Mouse (Mus musculus): ENCODE measurements around the gene Socs7. TPM values are rescaled to one million over a fixed set of nuclear protein-coding genes. Genes with fewer than 3 reads are reported as not detected.

The Socs7 gene
- polyA plus RNA-seq, 1 experiment from 2014 or later, result 3.8 TPM

DNA sequence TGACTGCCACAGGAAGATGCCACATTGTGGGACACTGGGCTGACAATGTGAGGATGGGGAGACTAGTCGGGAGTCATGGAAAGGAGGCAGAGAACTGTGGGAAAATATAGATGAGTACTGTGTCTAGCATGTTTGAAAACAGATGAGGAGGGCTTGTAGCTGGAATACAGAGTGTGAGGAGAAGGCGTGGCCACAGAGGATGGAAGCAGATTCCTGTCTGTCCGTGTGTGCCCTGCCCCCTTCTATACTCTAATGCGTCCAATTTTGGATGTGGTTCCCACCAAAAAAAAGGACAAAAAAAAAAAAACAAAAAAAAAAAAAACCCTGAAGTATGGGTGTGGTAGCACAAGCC lies 66.4 kb downstream of the Socs7 start:
- no peak for ATAC-seq (replicated peaks; ENCODE audit: low FRiP score)
- H3K36me3 ChIP-seq, result no peaks in the 10 kb centered on the region
- no peak overlapping the region for H3K9ac ChIP-seq
- peaks cover 31% of the 10 kb centered on the region for H3K4me1 ChIP-seq
- H3K27me3 ChIP-seq, result no peaks in the 10 kb centered on the region
- peak overlapping the region; percentile 38; the same call in 1 of the 2 replicates for H3K4me3 ChIP-seq (replicated peaks)
- no peaks in the 10 kb centered on the region for H3K9me3 ChIP-seq (replicated peaks)
- 45% methylated on average over 4 of the region's 4 CpGs for WGBS
- H3K27ac ChIP-seq, result 0 out of 2 replicates have a peak overlapping the region, but pooled peaks have one; percentile 28
- peak overlapping the region; percentile 83 for H3K4me2 ChIP-seq

GRCm38 (mm10) chr11:97429615-97430014 lies 67.3 kb downstream of the Socs7 start:
- no peak overlapping the region for H3K9ac ChIP-seq
- 69% methylated on average over 8 of the region's 8 CpGs for WGBS
- no peak for ATAC-seq (replicated peaks; ENCODE audit: low FRiP score)

DNA sequence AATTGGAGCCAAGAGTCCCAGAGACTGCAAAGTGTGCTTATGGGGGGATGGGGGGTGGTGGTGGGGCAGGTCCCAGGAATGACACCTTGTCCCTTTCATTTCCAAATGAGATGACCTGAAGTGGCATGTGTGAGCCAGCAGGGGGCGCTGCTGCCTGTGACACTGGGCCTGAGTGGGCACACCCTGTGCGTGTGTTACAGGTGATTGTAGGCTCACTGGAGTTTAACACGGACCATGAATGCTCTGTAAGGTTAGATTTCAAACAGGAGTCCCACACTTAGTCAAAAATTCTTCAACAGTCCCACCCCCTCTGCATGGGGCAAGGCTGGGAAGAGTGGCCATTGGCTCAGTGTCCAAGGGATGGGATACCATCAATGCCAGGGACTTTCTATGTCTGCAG lies 69.7 kb downstream of the Socs7 start:
- Histone ChIP-seq H3K4me3 (replicated peaks) (no peak overlapping the region), H3K4me1 (peaks cover 47% of the 10 kb centered on the region), H3K4me2 (no peak overlapping the region), H3K9me3 (replicated peaks) (no peaks in the 10 kb centered on the region), H3K27me3 (no peaks in the 10 kb centered on the region), H3K27ac (no peak overlapping the region), H3K9ac (no peak overlapping the region), H3K36me3 (no peaks in the 10 kb centered on the region)
- 6% methylated on average over 3 of the region's 3 CpGs for WGBS
- no peak for ATAC-seq (replicated peaks; ENCODE audit: low FRiP score)

More at GRCm38 (mm10) chr11:97429615-97430014, 67.3 kb downstream of the Socs7 start:
- H3K4me3 ChIP-seq (replicated peaks), result no peak overlapping the region
- H3K36me3 ChIP-seq, result no peaks in the 10 kb centered on the region
- H3K27ac ChIP-seq, result no peak overlapping the region
- H3K4me1 ChIP-seq, result peaks cover 26% of the 10 kb centered on the region
- H3K27me3 ChIP-seq, result no peaks in the 10 kb centered on the region
- no peaks in the 10 kb centered on the region for H3K9me3 ChIP-seq (replicated peaks)
- no peak overlapping the region for H3K4me2 ChIP-seq

DNA sequence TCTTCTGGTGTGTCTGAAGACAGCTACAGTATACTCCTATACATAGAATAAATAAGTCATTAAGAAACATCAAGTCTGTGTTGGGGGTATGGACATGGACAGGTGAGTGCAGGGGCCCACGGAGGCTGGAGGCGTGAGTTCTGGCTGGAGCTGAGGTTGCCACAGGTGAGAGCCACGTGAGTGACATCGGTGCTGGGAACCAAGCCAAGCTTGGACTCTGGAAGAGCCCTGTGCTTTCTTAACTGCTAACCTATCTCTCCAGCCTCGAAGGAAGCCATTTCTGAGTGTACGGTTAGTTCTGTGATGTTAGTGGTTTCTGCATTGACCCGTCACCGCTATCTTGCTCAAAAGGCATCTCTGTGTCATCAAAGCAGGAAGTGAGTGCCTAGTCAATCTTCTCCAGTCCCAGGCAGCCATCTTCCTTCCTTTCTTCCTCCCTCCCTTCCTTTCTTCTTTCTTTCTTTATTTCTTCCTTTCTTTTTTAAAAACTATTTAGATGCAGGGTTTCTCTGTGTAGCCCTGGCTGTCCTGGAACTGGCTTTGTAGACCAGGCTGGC lies 70.7 kb downstream of the Socs7 start:
- Histone ChIP-seq H3K4me3 (replicated peaks) (no peak overlapping the region), H3K4me1 (peaks cover 50% of the 10 kb centered on the region), H3K9ac (no peak overlapping the region), H3K27ac (no peak overlapping the region), H3K9me3 (replicated peaks) (no peaks in the 10 kb centered on the region), H3K36me3 (no peaks in the 10 kb centered on the region), H3K4me2 (no peak overlapping the region), H3K27me3 (no peaks in the 10 kb centered on the region)
- ATAC-seq (replicated peaks; ENCODE audit: low FRiP score), result no peak
- 77% methylated on average over 8 of the region's 8 CpGs for WGBS

- Histone ChIP-seq H3K27me3 (no peaks in the 10 kb centered on the region), H3K9me3 (replicated peaks) (no peaks in the 10 kb centered on the region), H3K9ac (no peak overlapping the region), H3K36me3 (no peaks in the 10 kb centered on the region), H3K4me2 (no peak overlapping the region), H3K4me1 (peaks cover 51% of the 10 kb centered on the region), H3K27ac (peak overlapping the region; percentile 93; the same call in 1 of the 2 replicates), H3K4me3 (replicated peaks) (no peak overlapping the region)
- 74% methylated on average over 8 of the region's 8 CpGs for WGBS
- no peak for ATAC-seq (replicated peaks; ENCODE audit: low FRiP score)
Measured at GRCm38 (mm10) chr11:97434121-97434520, 71.8 kb downstream of the Socs7 start.

- H3K27ac ChIP-seq, result peak overlapping the region; percentile 93
- 6% methylated on average over 15 of the region's 15 CpGs for WGBS
- no peaks in the 10 kb centered on the region for H3K9me3 ChIP-seq (replicated peaks)
- ATAC-seq (replicated peaks; ENCODE audit: low FRiP score), result peak; percentile 70
- H3K4me3 ChIP-seq (replicated peaks), result peak overlapping the region; percentile 46
- peak overlapping the region; percentile 64 for H3K4me2 ChIP-seq
- H3K4me1 ChIP-seq, result peaks cover 59% of the 10 kb centered on the region
- H3K9ac ChIP-seq, result peak overlapping the region; percentile 33; the same call in 1 of the 2 replicates
- no peaks in the 10 kb centered on the region for H3K36me3 ChIP-seq
- H3K27me3 ChIP-seq, result no peaks in the 10 kb centered on the region
Measured at GRCm38 (mm10) chr11:97434704-97435454, 72.5 kb downstream of the Socs7 start.

- no peak overlapping the region for H3K9ac ChIP-seq
- no peaks in the 10 kb centered on the region for H3K9me3 ChIP-seq (replicated peaks)
- peak overlapping the region; percentile 64 for H3K4me2 ChIP-seq
- no peak for ATAC-seq (replicated peaks; ENCODE audit: low FRiP score)
- H3K27ac ChIP-seq, result peak overlapping the region; percentile 93
- H3K4me1 ChIP-seq, result peaks cover 70% of the 10 kb centered on the region
- no peaks in the 10 kb centered on the region for H3K36me3 ChIP-seq
- no peaks in the 10 kb centered on the region for H3K27me3 ChIP-seq
- WGBS, result 36% methylated on average over 13 of the region's 13 CpGs
- no peak overlapping the region for H3K4me3 ChIP-seq (replicated peaks)
Measured at GRCm38 (mm10) chr11:97435808-97436491, 73.6 kb downstream of the Socs7 start.

DNA sequence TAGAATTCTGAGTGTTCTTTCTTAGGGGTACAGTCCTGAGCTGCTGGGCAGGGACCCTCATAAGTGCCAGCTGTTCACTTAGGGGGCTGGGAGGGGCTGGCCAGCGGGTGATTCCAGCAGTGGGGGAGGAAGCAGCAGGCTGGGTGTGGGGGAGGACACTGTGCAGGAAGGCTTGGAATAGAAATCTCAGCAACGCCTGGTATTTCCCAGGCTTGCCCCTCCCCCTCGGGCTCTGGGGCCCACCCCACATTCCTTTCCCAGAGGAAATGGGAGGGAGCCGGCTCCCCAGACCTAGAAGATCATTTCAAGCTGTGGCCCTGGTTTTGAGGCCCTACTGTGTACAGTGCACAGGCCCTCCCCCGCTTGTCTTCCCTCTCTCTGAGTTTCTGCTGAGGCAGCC lies 75.4 kb downstream of the Socs7 start:
- H3K4me3 ChIP-seq (replicated peaks), result no peak overlapping the region
- H3K9ac ChIP-seq, result no peak overlapping the region
- H3K4me2 ChIP-seq, result no peak overlapping the region
- ATAC-seq (replicated peaks; ENCODE audit: low FRiP score), result peak; percentile 16; the same call in 1 of the 2 replicates
- H3K36me3 ChIP-seq, result no peaks in the 10 kb centered on the region
- peak overlapping the region; percentile 93 for H3K27ac ChIP-seq
- peaks cover 88% of the 10 kb centered on the region for H3K4me1 ChIP-seq
- no peaks in the 10 kb centered on the region for H3K27me3 ChIP-seq
- no peaks in the 10 kb centered on the region for H3K9me3 ChIP-seq (replicated peaks)
- 13% methylated on average over 5 of the region's 5 CpGs for WGBS

- Histone ChIP-seq H3K27me3 (no peaks in the 10 kb centered on the region), H3K4me1 (peaks cover 94% of the 10 kb centered on the region), H3K9ac (no peak overlapping the region), H3K4me3 (replicated peaks) (no peak overlapping the region), H3K4me2 (peak overlapping the region; percentile 79), H3K27ac (peak overlapping the region; percentile 93), H3K9me3 (replicated peaks) (no peaks in the 10 kb centered on the region), H3K36me3 (peaks cover 8% of the 10 kb centered on the region)
- 43% methylated on average over 9 of the region's 9 CpGs for WGBS
- ATAC-seq (replicated peaks; ENCODE audit: low FRiP score), result no peak
Measured at GRCm38 (mm10) chr11:97438868-97439267, 76.5 kb downstream of the Socs7 start.

- Histone ChIP-seq H3K4me1 (peaks cover 94% of the 10 kb centered on the region), H3K9ac (peak overlapping the region; percentile 80)
Measured at GRCm38 (mm10) chr11:97439935-97440334, 77.6 kb downstream of the Socs7 start.

GRCm38 (mm10) chr11:97440441-97440881 lies 78.1 kb downstream of the Socs7 start:
- peak overlapping the region; percentile 93 for H3K27ac ChIP-seq
- H3K27me3 ChIP-seq, result no peaks in the 10 kb centered on the region
- peak; percentile 37 for ATAC-seq (replicated peaks; ENCODE audit: low FRiP score)
- H3K9me3 ChIP-seq (replicated peaks), result no peaks in the 10 kb centered on the region
- peak overlapping the region; percentile 79 for H3K4me2 ChIP-seq
- peaks cover 23% of the 10 kb centered on the region for H3K36me3 ChIP-seq
- H3K4me1 ChIP-seq, result peaks cover 88% of the 10 kb centered on the region
- H3K4me3 ChIP-seq (replicated peaks), result peak overlapping the region; percentile 71
- under 1% methylated on average over 34 of the region's 34 CpGs for WGBS
- H3K9ac ChIP-seq, result peak overlapping the region; percentile 80

More at GRCm38 (mm10) chr11:97439935-97440334, 77.6 kb downstream of the Socs7 start:
- H3K4me2 ChIP-seq, result peak overlapping the region; percentile 79
- H3K4me3 ChIP-seq (replicated peaks), result peak overlapping the region; percentile 71
- peaks cover 18% of the 10 kb centered on the region for H3K36me3 ChIP-seq
- WGBS, result 2% methylated on average over 37 of the region's 37 CpGs
- peak overlapping the region; percentile 93 for H3K27ac ChIP-seq
- ATAC-seq (replicated peaks; ENCODE audit: low FRiP score), result peak; percentile 75
- H3K9me3 ChIP-seq (replicated peaks), result no peaks in the 10 kb centered on the region
- no peaks in the 10 kb centered on the region for H3K27me3 ChIP-seq
